Mouse (Mus musculus) thymus, postnatal 10 days (tissue): ENCODE results near the gene Emc6.

Experiments used
- DNase-seq, 2 experiments: peaks; one replicate each; pipeline ENCODE4 v3.0.0; 2021; ENCODE audit warnings: low spot score in 2 of 2

The Emc6 gene

DNA sequence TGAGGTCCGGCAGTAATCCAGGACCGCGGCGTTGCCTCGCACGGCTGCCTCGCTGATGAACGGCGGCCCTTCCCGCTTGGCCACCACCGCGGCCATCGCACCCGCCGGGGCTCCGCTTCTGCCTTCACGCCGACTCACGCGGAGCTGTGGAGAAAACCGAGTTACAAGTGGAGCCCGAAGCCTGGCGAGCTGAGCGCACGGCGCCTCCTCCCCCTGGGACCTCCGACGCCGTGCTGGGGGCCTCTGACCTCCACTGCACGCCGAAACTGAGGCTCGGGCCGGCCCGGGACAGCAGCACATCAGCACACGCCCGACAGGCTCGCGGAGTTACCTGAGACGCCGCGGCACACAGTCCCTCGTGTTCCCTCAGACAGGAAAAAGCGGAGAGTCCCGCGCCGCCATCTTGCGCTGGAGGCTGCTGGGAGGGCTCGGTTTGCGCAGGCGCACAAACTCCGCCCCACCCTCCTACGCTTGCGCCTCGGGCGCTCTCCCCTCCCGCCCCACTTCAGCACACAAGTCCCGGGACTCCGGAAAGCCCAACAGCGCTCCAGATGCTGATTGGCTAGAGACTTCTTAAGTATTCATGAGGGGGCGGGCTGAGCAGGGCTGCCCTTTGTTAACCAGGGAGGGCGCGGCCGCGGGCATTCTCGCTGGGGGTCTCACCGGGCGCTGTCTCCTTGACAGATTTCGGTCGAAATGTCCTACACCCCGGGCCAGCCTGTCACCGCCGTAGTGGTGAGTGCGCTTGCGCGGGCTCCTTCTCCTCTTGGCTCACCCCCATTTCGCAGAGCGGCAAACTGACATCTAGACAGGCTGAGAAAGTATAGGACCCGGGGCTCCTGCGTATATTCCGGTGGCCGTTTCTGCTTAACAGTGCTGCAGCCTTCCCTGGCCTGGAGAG is at the start of gene Emc6, which contains the start of gene Tax1bp3:
Gene Emc6 (minus strand): TSS at position 430 of the 901 bp plus-strand sequence.
Gene Tax1bp3 (plus strand): TSS at position 476 of the 901 bp plus-strand sequence.
- DNase-seq: peak; percentile 95 to 97

DNA sequence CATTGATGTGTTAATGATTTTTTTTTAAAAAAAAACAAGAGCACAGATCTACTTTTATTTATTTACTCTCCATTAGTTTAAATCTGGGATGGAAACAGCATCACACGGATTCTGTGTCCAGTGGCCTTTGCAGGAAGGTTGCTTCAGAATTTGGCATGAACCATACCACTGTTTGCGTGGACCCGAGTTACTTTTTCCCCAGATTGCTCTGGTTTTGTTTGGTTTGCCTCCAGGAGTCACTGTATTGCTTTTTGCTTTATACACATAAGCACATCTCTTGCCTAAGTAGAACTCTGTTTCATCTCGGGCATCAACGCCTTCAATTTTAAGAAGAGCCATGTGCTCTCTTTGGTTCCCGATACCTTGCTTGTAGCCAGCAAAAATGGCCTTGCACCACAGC is 49.0 kb upstream of the Emc6 start:
- DNase-seq: no peak

- DNase-seq: no peak
These were observed 47.1 kb upstream of the Emc6 start for GRCm38 (mm10) chr11:73223966-73224365.

DNA sequence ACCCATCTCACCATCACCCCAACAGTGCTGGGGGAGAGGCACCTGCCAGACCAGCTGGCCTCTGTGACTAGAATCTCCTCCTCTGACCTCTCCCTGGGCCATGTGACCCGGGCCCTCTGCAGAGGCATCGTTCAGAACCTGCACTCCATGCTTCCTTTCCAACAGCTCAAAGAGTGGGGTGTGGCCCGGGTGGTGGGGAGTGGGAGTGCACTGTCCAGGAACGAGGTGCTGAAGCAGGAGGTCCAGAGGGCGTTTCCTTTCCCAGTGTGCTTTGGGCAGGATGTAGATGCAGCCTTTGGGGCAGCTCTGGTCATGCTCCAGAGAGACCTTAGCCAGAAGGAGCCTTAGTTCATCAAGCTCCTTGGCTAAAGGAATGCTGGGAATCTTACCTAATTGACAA is 46.0 kb upstream of the Emc6 start:
- DNase-seq: no peak

GRCm38 (mm10) chr11:73220651-73221050 is 43.8 kb upstream of the Emc6 start:
- no peak for DNase-seq

GRCm38 (mm10) chr11:73219671-73220070 is 42.8 kb upstream of the Emc6 start:
- DNase-seq: no peak

GRCm38 (mm10) chr11:73213956-73214355 is 37.1 kb upstream of the Emc6 start:
- no peak for DNase-seq

DNA sequence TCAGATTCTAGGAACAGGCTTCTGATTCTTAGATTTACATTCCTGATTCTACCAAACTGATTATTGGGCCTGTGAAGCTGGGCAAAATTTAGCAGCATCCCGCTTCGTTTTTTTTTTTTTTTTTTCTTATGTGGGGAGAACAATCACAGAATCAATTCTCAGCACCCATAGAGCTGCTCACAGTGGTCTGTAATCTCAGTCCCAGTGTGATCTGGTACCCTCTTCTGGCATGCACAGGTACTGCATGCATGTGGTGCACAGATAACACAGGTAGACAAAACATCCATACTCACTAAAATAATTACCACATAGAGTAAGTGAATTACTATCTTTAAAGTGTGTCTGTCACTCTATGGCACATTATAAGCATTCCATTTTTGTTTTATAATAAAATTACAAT is 30.8 kb upstream of the Emc6 start:
- DNase-seq: no peak

GRCm38 (mm10) chr11:73205194-73205593 is 28.4 kb upstream of the Emc6 start:
- no peak for DNase-seq

- DNase-seq: no peak
These were observed 27.1 kb upstream of the Emc6 start for GRCm38 (mm10) chr11:73203895-73204294.

- DNase-seq: no peak
These were observed 24.8 kb upstream of the Emc6 start for GRCm38 (mm10) chr11:73201597-73201996.

DNA sequence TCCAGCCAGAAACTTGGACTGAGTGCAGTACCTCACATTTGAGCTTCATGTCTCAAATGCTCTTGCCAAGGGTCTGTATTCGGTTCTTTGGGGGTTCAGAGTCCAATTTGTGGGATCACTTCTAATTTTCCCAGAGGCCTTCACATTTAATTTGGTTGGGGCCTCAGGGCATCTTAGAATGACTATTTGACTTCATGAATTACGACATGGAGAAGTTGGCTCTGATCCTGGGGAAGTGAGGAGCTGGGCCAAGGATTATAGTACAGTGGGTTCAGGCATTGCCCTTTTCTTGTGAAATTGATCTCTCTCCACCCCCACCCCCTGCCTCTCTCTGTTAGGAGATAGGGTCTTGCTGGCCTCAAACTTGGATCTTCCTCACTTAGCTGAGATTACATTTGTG is 24.2 kb upstream of the Emc6 start:
- DNase-seq: no peak

- peak; percentile 23 to 28 for DNase-seq
These were observed 23.0 kb upstream of the Emc6 start for GRCm38 (mm10) chr11:73199879-73200278.

- peak; percentile 93 to 94 for DNase-seq
These were observed 22.4 kb upstream of the Emc6 start, which contains the start of gene Shpk for GRCm38 (mm10) chr11:73199230-73199712. TSS of gene Shpk (plus strand) at chr11:73199460.

GRCm38 (mm10) chr11:73198603-73199229 is 21.9 kb upstream of the Emc6 start, which contains the start of gene Ctns:
TSS of gene Ctns (minus strand) at chr11:73199042.
- DNase-seq: peak; percentile 76 to 78

- DNase-seq: no peak
These were observed 21.4 kb upstream of the Emc6 start for GRCm38 (mm10) chr11:73198190-73198589.

GRCm38 (mm10) chr11:73194444-73194843 is 17.6 kb upstream of the Emc6 start:
- no peak for DNase-seq

- DNase-seq: no peak
These were observed 16.2 kb upstream of the Emc6 start for GRCm38 (mm10) chr11:73193047-73193446.

DNA sequence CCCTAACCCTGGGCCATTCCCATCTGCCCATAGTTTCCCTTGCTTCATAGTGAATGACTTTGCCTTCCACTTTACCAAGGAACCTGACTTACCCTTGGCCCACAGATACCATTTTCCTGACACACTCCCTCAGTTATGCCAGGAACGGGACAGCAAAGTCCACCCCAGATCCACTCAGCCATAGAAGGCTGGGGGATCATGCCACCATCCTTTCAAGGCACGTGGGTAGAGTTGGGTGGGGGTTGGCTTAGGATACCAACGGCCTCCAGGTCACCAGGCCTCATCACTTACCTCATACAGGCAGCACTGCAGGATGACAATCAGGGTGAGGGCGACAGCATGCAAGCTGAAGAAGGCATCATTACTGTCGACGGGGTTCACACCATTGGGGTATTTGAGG is 10.4 kb upstream of the Emc6 start:
- DNase-seq: no peak

GRCm38 (mm10) chr11:73185872-73186615 is 9.2 kb upstream of the Emc6 start:
- no peak for DNase-seq

DNA sequence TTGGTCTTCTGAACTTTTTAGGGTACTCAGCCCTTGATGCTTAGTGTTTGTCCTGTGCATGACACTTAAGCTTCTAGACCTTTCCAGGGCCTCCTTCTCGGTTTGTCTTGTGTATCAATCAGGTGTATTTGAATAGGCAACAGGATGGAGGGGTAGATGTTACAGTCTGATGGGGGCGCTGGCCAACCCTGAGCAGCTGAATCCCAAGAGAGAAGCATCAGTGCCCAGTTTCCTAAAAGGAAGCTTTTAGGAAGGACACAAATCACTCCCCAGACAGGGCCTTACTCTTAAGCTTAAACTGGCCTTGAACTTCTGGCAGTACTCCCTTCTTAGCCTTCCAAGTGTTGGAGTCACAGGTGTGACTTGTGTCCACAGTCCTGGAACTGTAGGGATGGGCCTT is 1.1 kb upstream of the Emc6 start:
- DNase-seq: no peak

- DNase-seq: peak in 1 of 2 experiments; percentile 35
These were observed 655 bp upstream of the Emc6 start for GRCm38 (mm10) chr11:73177509-73177875.
